Mouse (Mus musculus) mouse embryonic stem cell (cell line): ENCODE data around the gene Eprs.
"Not testable (repeated sequence)": the region's sequence is repeated elsewhere in the genome, so short reads cannot be mapped to it uniquely, and the experiment has no call there.

Experiments used
- in situ Hi-C, 2 experiments: fragments of 300-500 bp; cut with MboI; formaldehyde crosslinking; loops; 1 replicate in 1 of 2; 3 replicates in 1 of 2; pipeline ENCODE4 v1.14.3; 2019 to 2020; ENCODE audit warnings: low sequenced_read_pairs in 2 of 2, low pct_unique_long_range_greater_than_20kb in 1 of 2, mixed read lengths in 1 of 2; ENCODE audit not compliant: unreplicated experiment in 1 of 2

The Eprs gene

DNA sequence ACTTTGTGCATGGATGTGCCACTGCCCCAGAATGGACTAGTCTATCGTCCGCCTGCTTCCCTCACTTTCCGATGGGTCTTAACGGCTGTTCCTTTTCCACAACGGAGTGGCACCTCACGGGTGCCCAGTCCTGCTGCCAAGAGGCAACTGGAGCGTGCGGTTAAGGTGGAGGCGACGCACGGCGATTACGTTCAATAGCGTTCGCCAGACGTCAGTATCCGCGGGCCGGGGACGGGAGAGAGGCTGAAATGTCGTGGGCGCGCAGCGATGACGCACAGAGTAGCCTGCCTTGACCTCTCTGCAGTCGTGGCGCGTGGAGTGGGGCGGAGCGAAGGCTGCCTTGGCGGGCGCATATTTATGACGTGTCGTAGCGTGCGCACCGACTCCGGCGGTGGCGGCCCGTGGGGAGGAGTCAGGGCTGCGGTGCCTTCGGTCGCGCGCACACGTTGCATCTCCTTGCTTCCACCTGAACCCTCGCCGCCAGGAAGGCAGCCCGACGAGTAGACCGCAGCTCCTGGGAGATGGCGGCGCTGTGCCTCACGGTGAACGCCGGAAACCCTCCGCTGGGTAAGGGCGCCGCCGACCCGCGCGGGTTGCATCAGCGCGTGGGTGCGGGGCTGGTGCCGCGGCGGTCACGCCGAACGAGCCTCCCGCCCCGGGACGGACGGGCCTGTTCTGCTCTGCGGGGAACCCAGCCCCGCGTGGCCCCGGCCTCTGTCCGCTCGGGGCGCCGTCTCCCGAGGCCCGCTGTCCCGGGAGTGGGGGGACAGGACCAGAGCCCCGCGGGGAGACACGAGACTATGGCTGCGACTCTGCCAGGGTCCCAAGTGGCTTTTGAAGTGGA is at the start of gene Eprs:
Eprs (plus strand) TSS at position 368 of the 844 bp plus-strand sequence.
- in situ Hi-C loops = no loop called here

DNA sequence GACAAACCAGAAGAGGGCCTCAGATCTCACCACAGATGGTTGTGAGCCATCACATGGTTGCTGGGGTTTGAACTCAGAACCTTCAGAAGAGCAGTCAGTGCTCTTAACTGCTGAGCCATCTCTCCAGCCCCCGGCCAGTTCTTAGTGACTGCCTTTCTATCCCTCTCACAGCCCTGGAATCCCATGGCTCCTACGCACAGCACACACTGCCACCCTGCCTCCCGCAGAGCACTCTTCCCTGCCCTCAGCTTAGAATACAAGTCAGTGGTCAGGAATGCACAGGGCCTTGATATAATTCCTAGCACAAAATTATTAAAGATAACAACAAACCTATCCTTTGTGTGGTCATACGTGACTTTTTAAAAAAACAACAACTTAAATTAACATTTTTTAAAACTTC is 48.3 kb upstream of the Eprs start:
- in situ Hi-C loops = no loop called here

DNA sequence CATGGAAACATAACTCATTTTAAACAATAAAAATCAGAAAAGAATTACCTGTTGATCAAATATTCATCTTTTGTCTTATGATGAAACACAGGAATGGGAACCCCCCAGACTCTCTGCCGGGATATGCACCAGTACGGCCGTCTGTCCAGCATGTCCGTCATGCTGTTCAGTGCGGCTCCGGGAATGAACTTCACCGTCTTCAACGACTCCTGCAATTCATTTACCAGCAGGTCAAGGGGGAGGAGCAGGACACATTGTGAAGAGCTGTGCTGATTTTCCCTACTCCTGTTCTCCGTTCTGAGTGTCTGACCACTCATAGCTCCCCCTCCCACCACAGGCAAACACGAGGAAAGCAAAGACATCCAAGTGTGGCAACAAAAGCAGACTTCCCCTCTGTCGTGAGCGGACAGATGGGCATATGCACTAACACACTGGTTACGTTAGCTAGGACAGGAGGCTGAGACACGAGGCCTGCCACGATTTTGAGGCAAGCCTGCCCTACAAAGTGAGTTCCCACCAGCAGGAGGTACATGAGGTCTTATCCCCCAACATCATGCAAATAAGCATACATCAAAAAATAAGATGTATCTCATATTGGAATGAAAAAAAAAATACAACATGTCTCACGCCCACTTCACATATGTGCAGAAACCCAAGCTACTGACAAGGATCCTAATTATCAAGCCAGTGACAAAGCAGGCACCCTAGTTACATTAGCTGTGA is 46.8 kb upstream of the Eprs start:
- in situ Hi-C loops = no loop called here

DNA sequence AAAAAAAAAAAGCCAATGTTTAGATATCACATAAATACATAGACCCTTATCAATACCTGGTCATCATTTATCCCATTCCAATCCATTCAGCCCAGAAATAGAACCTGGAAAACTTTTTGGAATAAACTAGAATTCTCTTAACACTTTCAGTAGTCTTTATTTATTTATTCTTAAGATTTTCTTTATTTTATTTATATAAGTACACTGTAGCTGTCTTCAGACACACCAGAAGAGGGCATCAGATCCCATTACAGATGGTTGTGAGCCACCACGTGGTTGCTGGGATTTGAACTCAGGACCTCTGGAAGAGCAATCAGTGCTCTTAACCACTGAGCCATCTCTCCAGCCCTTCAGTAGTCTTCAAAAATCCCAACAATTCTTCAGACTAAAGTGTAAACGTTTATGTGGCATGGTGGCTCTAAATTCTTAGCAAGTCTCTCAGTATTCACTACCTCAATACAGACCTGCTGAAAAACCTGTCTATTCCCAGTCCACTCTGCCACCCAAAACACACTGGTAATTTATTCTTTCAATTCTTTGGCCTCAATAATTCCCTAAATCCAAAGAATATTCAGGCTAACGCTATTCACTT is 35.0 kb upstream of the Eprs start:
- in situ Hi-C loops = not testable (repeated sequence)

DNA sequence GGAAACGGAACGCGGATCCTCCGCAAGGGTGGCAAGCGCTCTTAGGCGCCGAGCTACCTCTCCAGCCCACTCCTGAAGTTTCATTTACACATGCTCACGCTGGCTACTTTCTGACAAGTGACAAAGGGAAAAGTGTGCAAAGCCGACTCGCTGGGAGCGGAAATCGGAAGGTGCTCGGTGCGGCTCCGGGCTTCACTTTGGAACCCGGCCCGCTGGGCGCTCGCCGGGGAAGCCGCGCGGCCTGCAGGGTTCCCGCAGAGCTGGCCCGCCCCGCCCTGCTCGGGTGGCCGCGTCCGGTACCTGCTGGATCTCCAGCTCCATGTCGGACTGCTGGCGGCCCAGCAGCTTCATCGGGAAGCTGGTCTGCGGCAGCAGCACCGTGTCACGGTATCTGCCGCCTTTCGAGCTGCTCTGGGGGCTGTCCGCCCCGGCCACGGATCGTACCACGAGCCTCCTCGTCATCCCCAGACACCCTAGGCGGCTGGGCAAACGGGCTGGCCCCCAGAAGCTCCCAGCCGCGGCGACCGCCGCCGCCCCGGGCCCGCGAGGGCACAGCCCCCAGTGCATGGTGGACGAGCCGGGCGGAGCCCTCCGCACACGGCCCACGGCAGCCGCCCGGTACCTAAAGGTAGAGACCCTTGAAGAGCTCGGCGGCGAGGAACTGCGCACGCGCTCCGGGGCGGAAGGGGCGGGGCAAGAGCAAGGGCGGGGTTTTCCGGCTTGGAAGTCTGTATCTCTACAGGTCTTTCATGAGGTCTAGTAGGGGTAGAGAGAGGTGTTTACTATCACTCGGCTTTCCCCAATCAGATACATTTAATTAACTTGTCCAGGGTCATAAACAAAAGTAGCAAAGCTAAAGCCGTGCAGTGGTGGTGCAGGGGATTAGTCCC is 33.9 kb upstream of the Eprs start, which contains the start of gene Iars2:
Iars2 (minus strand) TSS at position 676 of the 890 bp plus-strand sequence.
- in situ Hi-C loops = no loop called here

DNA sequence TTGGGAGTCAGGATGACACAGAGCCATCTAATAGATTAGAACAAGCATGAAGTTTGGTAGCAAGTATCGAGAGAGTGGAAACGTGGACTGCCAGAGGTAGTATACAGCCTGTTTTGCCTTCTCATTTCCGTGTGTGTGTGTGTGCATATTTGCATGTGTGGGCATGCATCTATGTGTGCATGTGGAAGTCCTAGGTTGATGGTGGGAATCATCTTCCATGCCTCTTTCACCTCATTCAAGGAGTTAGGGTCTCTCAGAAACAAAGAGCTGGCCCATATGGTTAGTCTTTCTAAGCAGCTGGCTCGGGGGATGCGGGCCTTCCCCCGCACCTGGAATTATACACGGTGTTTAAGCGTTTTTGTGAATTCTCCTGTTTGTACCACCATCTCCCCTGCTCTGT is 33.0 kb upstream of the Eprs start:
- in situ Hi-C loops = no loop called here

DNA sequence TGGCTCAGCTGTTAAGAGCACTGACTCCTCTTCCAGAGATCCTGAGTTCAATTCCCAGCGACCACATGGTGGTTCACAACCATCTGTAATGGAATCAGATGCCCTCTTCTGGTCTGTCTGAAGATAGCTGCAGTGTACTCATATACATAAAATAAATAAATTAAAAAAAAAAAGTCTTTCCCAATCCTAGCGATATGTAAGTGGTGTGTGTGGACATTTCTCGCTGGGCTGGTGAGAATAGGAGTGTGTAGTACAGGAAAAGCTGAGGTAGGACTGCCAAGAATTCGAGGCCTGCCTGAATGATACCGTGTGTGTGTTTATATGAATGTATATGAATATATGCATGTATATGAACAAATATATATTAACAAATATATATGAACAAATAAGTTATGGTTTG is 31.5 kb upstream of the Eprs start:
- in situ Hi-C loops = no loop called here

DNA sequence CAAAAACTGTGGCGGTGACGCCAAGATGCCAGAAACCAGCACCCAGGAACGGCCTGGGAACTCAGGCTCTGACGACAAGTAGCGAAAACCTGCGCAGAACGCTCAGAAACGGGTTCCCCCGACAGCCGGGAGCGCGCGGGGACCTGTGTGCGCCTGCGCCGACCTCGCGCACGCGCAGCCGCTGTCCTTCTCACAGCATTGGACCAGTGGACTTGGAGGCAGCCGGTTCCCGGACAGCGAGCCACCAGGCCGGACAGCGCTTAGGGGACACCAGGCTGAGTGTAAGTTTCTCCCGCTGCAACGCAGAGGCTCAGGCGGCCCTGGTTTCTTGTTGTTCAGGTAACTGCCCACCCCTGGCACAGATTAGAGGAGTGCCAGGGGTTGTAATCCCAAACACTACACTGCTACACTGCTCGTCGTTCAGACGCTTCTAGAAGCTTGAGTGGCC is 30.8 kb upstream of the Eprs start, which contains the start of gene Bpnt1:
Bpnt1 (plus strand) TSS at position 167 of the 448 bp plus-strand sequence.
- in situ Hi-C loops = no loop called here

DNA sequence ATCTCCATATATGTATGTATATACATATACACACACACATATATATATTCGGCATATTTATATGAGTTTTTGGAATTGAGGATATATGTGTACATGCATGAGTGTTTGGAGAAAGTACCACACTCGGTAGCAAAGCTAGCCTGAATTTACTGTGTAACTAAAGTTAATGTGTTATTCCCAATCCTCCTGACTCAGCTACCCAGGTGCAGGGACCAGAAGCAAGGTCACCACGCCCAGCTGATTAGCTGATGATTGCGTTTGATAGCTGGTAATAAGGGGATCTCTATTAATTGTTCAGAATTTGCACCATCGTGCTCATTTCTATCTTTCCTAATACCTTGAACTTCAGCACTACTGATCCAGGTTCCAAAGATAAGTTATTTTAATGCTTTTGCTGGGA is 29.2 kb upstream of the Eprs start:
- in situ Hi-C loops = no loop called here

DNA sequence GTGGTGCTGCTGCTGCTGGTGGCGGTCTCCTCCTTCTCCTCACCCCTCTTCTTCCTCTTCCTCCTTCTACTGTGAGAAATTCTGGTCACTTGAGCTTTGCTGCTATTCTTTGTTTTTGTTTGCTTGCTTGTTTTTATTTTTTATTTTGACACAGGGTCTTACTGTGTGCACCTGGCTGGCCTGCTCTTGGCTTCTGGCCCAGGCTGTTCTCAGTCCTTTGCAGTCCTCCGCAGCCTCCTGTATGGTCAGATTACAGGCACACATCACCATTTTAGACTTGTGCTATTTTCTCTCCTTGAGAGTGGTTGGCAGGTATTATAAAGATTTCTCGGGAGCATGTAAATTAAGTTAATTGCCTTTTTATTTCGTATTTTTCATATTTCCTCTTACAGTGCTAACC is 28.7 kb upstream of the Eprs start:
- in situ Hi-C loops = no loop called here

DNA sequence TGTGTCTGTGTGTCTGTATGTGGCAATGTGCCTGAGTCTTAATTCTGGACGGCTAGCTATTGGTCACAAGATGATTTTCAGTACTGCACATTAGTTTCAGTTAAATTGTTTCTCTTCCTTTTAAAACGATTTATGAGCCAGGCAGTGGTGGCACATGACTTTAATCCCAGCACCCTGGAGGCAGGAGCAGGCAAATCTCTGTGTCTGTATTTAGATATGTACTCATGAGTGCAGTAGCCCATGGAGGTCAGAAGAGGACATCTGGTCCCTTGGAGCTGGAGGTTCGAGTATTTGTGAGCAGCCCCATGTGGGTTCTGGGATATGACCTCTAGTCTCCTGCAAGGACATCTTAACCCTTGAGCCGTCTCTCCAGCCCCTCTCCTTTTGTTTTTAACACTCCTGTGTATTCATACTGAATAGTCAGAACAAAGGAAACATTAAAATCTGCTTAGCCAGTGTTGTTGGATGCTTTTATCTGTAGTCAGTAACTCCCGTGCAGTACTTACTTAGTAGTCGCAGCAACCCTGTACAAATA is 27.5 kb upstream of the Eprs start:
- in situ Hi-C loops = no loop called here

DNA sequence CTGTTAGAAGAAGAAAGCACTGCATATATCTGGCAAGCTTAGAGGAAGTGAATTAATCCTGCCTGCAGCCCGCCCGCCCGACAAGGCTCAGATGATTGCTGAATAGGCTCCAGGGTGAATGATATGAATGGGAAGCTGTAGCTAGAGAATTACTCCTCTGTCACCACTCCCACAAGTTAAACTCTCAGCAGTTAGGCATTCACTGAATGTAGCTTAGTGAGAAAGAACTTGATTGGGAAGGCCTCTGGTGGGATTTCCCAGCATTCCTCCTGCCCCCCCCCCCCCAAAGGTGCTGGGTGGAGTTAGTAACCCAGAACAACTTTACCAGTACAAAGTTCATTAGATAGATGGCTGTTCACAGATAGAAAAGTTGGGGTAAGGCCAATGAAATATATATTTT is 26.3 kb upstream of the Eprs start:
- in situ Hi-C loops = no loop called here

DNA sequence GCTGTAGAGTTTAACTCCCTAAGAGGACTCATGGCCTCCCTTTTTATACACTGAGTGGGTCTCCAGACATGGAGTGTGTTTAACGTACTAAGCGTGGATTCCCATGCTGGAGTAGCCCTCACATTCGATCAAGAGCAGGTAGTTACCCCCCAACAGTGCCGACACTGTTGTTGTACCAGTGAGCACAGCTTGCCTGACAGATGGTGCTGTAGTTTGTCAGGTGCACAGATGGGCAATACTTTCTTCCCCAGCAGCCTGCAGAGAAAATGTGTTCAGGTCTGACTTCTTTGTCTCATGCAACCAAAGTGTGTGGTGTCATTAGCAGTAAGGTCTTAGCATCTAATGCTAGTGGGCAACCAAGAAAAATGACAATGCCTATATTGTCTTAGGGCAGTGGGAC is 20.4 kb upstream of the Eprs start:
- in situ Hi-C loops = no loop called here

DNA sequence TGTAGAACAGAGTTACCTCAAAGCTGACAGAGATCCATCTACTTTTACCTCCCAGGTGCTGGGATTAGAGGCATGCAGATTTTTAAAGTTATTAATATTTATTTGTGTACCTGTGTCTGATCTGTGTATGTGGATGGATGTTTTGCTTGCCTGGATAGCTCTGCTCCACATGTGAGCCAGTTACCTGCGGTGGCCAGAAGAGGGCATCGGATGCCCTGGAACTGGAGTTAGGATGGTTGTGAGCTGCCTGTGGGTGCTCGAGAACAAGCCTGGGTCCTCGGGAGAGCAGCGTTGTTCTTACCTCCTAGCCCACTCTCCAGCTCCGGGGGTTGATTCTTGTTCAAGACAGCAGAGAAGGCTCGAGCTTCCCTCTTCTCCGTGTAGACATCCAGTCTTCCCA is 19.4 kb upstream of the Eprs start:
- in situ Hi-C loops = no loop called here

DNA sequence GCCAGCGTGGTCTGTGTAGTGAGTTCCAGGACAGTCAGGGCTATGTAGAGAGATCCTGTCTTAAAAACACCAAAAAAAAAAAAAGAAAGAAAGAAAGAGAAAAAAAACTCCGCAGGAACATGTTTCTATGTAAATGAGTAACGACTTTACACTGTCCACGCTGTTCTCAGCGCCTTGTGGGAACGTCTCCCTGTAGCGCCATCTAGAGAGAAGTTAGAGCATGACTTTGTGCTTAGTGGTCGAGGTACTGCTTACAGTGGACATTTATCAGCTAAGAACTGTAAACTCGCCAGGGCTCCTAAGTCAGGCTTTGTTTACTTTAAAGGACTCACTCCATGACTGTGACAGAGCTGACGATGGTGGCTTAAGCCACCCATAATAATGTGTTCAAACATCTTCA is 16.7 kb upstream of the Eprs start:
- in situ Hi-C loops = no loop called here

DNA sequence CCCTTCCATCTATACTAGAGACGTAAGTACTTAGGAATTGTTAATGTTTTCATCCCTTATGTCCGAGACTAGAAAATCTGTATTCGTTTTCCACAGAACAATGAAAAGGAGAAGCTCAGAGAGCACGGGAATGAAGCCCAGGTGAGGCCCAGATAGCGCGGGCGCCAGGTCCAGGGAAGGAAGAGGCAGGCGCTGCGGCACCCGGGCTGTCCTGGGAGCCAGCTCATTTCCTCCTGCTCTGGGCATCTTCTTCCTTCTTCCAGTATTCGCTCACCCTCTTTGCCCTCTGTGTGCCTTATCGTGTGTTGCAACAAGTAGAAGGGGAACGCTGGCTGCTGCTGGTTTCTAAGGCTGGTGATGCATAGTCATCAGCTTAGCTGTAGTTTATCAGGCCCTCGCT is 13.1 kb upstream of the Eprs start:
- in situ Hi-C loops = no loop called here

DNA sequence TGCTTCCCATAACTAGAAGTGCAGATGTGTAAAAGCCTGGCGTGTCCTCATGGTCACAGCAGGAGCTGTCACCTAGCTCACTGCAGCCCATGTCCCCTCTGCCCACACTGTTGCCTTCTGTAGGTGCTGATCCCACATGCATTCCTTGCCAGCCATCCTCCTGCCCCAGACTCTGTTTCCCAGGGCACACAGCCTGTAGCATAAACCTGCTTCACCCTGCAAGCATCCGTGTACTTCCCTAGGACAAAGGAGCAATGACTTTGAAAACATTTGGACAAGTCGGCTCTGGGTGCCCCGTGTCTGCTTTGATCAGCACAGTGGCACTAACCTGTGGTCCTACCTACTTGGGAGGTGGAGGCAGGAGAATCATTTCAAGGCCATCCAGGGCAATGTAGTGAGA is 12.2 kb upstream of the Eprs start:
- in situ Hi-C loops = no loop called here

DNA sequence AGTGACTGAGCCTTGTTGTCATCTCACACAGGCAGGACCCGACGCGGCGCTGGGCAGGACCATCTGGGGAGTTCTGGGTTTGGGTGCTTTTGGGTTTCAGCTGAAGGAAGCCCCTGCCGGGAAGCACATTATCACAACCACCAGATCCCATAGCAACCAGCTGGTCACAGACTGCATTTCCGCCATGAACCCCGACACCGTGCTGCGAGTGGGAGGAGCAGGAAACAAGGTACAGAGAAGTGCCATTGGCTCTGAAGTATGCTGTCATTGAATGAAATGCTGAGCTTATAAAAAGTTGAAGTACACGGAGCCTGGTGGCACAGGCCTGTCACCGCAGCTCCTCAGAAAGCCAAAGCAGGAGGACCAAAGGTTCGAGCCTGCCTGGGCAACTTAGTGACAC is 10.7 kb upstream of the Eprs start:
- in situ Hi-C loops = no loop called here
